Comparison of ENCODE assay signal across 7 mouse cellular contexts in the genomic region with DNA sequence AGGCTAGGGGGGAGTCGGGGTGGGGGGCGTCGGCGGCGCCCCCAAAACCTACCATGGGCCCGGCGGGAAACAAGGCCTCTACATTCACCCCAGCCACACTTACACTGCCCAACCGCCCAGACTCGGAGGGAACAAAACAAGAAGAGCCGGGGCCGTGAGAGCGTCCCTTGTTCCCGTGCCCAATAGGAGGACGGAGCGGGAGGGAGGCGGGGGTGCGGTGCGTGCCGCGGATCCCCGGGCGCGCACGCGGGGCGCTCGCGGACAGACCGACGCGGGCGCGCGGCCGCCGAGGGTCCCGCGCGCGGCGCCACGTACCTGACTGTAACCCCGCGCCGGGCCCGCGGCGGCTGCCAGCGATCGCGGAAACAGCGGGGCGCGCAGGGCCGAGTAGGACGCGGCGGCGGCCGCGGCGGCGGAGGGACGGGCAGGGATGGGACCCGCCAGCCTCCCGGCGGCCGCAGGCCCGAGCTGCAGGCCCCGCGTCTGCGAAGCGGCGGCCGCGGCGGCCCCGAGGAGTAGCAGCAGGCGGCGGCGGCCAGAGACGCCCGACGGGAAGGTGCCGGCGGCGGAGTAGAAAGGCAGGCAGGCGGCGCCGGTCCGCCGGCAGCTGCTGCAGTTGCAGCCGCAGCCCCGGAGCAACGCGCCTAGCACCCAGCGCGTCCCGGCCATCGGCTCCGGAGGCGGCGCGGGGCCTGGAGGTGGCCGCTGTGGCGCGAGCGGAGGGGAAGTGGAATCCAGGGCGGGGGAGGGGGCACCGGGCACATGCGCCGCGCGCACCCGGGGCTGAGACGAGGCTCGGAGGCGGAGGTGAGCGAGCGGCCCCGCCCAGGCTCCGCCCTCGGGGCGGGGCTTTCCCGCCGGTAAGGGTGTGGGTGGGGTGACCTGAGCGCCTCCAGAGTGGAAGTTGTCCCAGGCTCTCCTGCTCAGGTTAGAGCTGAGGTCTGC. TPM values are rescaled to one million over a fixed set of nuclear protein-coding genes. Genes with fewer than 3 reads are reported as not detected.
DNase-seq lines count a peak whose midpoint lies in the region; ATAC-seq and TF ChIP-seq lines count a peak whose summit lies in the region.

TSS of gene Grsf1 (minus strand) at position 729 of the 945 bp plus-strand sequence.

- under 1% methylated on average over 116 of the region's 127 CpGs for WGBS in intestine, postnatal 0 days
- WGBS in midbrain, embryonic 12.5 days, result under 1% methylated on average over 71 of the region's 127 CpGs
- WGBS in small intestine, adult 2 months, result under 1% methylated on average over 115 of the region's 127 CpGs

- peak; percentile 60; the same call in 1 of the 2 replicates for TF ChIP-seq POLR2A in small intestine, adult 2 months (IDR thresholded peaks at IDR 0.05; ENCODE audit: low read depth, low read length)

- no peaks in the 10 kb centered on the region for H3K9me3 ChIP-seq in intestine, postnatal 0 days (ENCODE audit: control insufficient read depth)
- no peaks in the 10 kb centered on the region for H3K9me3 ChIP-seq in midbrain, embryonic 12.5 days

- TF ChIP-seq CTCF in intestine, postnatal 0 days (IDR thresholded peaks at IDR 0.05; ENCODE audit: low read depth), result peak; percentile 37
- TF ChIP-seq CTCF in small intestine, adult 2 months (IDR thresholded peaks at IDR 0.05; ENCODE audit: extremely low read depth, insufficient read length, insufficient replicate concordance, low read depth, low read length), result no peak

- peaks cover 12% of the 10 kb centered on the region for H3K4me1 ChIP-seq in intestine, postnatal 0 days (replicated peaks; ENCODE audit: control insufficient read depth, insufficient read depth, low read length)
- H3K4me1 ChIP-seq in midbrain, embryonic 12.5 days, result peaks cover 22% of the 10 kb centered on the region
- peaks cover 2% of the 10 kb centered on the region; the same call in 1 of the 2 replicates for H3K4me1 ChIP-seq in small intestine, adult 2 months (ENCODE audit: control insufficient read depth, insufficient read depth, insufficient read length, low read length)

- peak within 1 kb of the TSS; percentile 96 for H3K4me3 ChIP-seq in intestine, postnatal 0 days (ENCODE audit: low read depth, low read length)
- peak within 1 kb of the TSS; percentile 97 for H3K4me3 ChIP-seq in midbrain, embryonic 12.5 days
- H3K4me3 ChIP-seq in small intestine, adult 2 months (ENCODE audit: low read depth, low read length), result peak within 1 kb of the TSS; percentile 78

- H3K4me2 ChIP-seq in intestine, postnatal 0 days (replicated peaks; ENCODE audit: low read depth), result peak within 1 kb of the TSS; percentile 89
- peak within 1 kb of the TSS; percentile 70 for H3K4me2 ChIP-seq in midbrain, embryonic 12.5 days (replicated peaks)

- peak within 1 kb of the TSS; percentile 99 for H3K9ac ChIP-seq in intestine, postnatal 0 days (ENCODE audit: low read depth, low read length)
- H3K9ac ChIP-seq in midbrain, embryonic 12.5 days (replicated peaks), result peak within 1 kb of the TSS; percentile 96

- peak; percentile 92 for ATAC-seq in intestine, postnatal 0 days
- peak; percentile 93 for ATAC-seq in midbrain, embryonic 12.5 days (ENCODE audit: low FRiP score, low read depth)

- peak within 1 kb of the TSS; percentile 98 for H3K27ac ChIP-seq in intestine, postnatal 0 days (ENCODE audit: low read depth, low read length)
- H3K27ac ChIP-seq in midbrain, embryonic 12.5 days (replicated peaks), result peak within 1 kb of the TSS; percentile 98
- H3K27ac ChIP-seq in small intestine, adult 2 months (ENCODE audit: insufficient read depth, low read depth, low read length), result peak within 1 kb of the TSS; percentile 70

- peak; percentile 96 for DNase-seq in adrenal gland, adult 2 months
- peak; percentile 81 for DNase-seq in embryo, embryonic 11.5 days (ENCODE audit: low read depth, low spot score)
- peak; percentile 73 to 89 for DNase-seq in gastrocnemius, postnatal 4 days (ENCODE audit: low spot score in 2 of 2)
- DNase-seq in left cerebral cortex, postnatal 4 days, result peak; percentile 93

- no peaks in the 10 kb centered on the region for H3K27me3 ChIP-seq in intestine, postnatal 0 days (replicated peaks; ENCODE audit: control insufficient read depth, insufficient read depth, low read length)
- no peaks in the 10 kb centered on the region for H3K27me3 ChIP-seq in midbrain, embryonic 12.5 days
- no peaks in the 10 kb centered on the region for H3K27me3 ChIP-seq in small intestine, adult 2 months (ENCODE audit: control insufficient read depth, insufficient read depth, low read length)

- peaks cover 10% of the 10 kb centered on the region for H3K36me3 ChIP-seq in intestine, postnatal 0 days (ENCODE audit: control insufficient read depth, insufficient read depth)
- H3K36me3 ChIP-seq in midbrain, embryonic 12.5 days, result peaks cover 13% of the 10 kb centered on the region
- peaks cover 11% of the 10 kb centered on the region for H3K36me3 ChIP-seq in small intestine, adult 2 months (ENCODE audit: control insufficient read depth, insufficient read depth, low read length)

- intact Hi-C loops in left cerebral cortex, postnatal 4 days (cut with DNase I), result no loop called here

RNA-seq across cellular contexts. Expression of gene Grsf1, which starts in this region (rescaled TPM):
- total RNA-seq in adrenal gland, adult 2 months (2021), result 100 to 1,000 TPM; 123 to 142 TPM
- polyA plus RNA-seq in adrenal gland, adult 2 months (2012; rRNA removed), result 118 and 135 TPM in 2 replicates
- 100 to 1,000 TPM in 1 of 2 experiments, 10 to 100 TPM in 1; 95.6 to 130 TPM for total RNA-seq in gastrocnemius, postnatal 4 days (2021)
- 31.2 and 33.1 TPM in 2 replicates for polyA plus RNA-seq in intestine, postnatal 0 days (2015; fragmentation: Nextera tagmentation; extraction: Ambion mirVana)
- 10 to 100 TPM; 63.4 to 66.7 TPM for total RNA-seq in left cerebral cortex, postnatal 4 days (2021)
- polyA plus RNA-seq in midbrain, embryonic 12.5 days (2016; fragmentation: Nextera tagmentation; extraction: Ambion mirVana), result 99.9 and 105 TPM in 2 replicates
- polyA plus RNA-seq in small intestine, adult 2 months (2012; rRNA removed), result 13.9 and 22.3 TPM in 2 replicates

Comparison
In these comparisons a context has a peak if more than half of its experiments do, and no peak if none do; other contexts are left out.
1. Peak in every context shown above with its lines: DNase-seq, ATAC-seq, H3K4me3 ChIP-seq and H3K27ac ChIP-seq.